Mouse (Mus musculus): ENCODE measurements around the gene Samd1. TPM values are rescaled to one million over a fixed set of nuclear protein-coding genes. Genes with fewer than 3 reads are reported as not detected.

Samd1 gene
- total RNA-seq (2021), result 10 to 100 TPM; 24.8 to 30.3 TPM
- long read RNA-seq, experiment 1, transcript Samd1-201 (5 exons, 2,071 nt), result major isoform, 7 of 10 reads
- long read RNA-seq, experiment 1, partial matches to known transcripts, result 3 of 10 reads
- long read RNA-seq, experiment 1, other reads (novel, unspliced or antisense), result 0 of 10 reads
- long read RNA-seq, experiment 2, partial matches to known transcripts, result 2 of 6 reads
- long read RNA-seq, experiment 2, other reads (novel, unspliced or antisense), result 0 of 6 reads

DNA sequence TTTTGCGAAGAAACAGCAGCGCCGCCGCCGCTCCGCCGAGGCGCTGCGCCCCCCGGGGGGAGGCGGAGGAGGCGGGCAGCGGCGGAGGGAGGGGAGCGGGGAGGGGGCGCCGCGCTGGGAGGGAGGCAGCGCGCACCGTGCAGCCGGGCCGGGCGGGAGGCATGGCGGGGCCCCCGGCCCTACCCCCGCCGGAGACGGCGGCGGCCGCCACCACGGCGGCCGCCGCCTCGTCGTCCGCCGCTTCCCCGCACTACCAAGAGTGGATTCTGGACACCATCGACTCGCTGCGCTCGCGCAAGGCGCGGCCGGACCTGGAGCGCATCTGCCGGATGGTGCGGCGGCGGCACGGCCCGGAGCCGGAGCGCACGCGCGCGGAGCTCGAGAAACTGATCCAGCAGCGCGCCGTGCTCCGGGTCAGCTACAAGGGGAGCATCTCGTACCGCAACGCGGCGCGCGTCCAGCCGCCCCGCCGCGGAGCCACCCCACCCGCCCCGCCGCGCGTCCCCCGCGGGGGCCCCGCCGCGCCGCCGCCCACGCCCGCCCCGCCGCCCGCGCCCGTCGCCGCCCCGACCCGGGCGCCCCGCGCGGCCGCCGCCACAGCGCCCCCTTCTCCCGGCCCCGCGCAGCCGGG, at the start of gene Samd1:
Gene Samd1, plus strand, starts transcription at position 162 of the 631 bp plus-strand sequence.
- DNase-seq, result peak; percentile 65

DNA sequence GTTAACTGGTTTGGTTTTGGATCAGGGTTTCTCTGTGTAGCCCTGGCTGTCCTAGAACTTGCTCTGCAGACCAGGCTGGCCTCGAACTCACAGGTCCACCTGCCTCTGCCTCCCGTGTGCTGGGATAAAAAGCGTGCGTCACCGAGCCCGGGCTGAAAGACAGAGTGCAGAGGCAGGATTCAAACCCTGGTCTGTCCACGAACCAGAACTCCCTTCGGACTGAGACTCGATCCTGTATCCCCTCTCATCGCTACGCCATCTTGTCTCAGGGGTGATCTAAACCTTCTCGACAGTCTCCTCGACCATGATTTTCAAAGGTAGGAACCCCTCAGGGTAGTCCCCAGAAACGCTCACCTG, 42.7 kb upstream of the Samd1 start:
- DNase-seq, result no peak

DNA sequence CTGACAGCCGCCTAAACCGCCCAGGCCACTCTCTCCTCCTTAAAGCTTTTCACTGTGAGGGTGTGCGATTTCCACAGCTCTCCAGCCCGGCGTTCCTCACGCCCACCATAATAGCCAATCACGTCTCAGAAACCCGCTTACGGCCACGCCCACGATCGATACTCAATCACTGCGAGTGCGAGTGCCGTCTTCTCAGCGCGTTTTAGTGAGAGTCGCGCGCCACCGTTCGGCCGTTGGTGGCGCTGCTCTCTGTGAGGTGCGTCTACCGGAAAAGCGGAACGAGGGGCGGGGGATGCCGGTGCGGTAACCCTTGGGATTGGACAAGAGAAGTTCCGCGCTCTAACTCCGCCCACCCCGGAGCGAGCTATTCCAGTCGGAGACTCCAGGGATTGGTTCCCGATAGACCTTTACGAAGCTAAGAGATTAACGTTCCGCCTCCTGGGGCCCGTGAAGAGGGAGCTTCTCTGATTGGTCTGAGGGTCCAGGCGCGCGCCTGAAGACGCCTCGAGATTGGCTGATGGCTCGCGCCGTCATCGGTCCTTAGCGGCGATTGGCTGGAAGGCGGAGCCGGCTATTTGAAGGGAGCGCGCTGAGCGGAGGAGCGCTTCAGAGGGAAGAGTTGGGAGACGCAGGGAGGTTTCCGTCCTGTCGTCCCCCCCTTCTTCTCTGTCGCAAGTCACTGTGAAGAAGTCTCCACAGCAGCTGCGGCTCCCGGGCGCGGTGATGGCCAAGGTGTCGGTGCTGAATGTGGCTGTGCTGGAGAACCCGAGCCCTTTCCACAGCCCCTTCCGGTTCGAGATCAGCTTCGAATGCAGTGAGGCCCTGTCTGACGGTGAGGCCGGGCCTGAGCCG, 42.1 kb upstream of the Samd1 start, which contains the start of the genes Gm10644 and Asf1b:
Gene Gm10644, minus strand, starts transcription at position 100 of the 852 bp plus-strand sequence.
Gene Asf1b, plus strand, starts transcription at position 402 of the 852 bp plus-strand sequence.
- peak; percentile 93 for DNase-seq

DNA sequence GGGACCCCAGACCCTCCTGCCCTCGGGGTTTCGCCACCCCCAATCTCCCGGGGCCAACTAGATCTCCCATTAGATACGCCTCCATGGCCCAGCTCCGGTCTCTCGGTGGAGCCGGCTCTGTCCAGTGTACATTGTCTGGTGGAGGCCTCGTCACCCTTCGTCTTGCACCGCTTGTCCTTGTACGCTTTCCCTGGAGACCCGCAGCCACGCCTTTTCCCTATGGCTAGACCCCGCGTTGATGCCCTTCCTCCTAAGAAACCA, 41.6 kb upstream of the Samd1 start:
- DNase-seq, result no peak

DNA sequence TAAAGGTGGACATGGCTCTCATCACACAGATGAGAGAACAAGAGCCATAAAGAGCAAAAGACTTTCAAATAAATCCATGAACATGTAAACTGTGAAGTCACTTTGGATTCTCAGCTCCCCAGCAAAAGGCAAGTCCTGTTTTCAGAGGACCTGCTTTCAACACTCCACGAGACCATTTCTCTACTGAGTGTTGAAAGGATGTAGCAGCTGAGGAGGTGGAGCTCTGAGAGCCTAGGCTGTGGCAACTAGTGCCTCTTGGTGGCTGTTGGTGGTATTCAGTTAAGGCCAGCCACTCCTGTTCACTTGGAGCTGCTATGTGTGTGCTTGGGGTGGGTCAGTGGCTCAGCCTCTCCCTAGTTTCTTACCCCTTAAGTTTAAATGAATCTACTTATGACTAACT, 40.7 kb upstream of the Samd1 start:
- no peak for DNase-seq

DNA sequence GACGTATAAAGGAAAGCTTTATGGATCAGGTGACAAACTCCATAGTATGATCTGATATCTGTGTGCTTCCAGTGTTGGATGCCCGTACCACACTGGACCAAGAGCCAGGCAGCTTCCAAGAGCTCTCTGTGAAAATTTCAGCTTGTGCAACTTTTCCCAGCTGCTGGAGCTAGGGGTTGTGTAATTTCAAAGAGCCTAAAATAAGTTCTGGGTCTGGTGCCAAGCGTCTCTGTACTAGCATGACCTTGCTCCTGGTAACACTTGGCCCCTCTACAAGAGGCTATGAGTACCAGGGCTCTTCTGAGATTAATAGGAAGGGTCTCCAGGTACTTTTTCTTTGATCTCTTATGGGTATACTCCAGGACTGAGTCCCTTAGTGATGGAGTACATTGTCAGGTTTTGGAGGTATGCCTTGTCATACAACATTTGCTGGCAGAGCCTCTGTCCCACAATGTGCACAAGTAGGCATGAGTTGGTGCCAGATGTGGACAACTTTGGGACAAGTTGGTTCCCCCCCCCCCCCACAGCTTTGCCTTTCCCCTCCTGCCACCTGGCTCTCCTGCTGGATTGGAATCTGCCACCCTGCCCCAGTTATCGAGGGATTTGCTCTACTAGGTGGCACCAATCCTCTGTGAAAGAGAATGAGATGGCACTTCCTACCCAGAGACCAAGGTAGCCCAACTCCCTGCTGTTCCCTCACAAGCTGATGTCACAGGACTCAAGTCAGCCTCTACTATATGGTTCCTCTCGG, 33.3 kb upstream of the Samd1 start:
- DNase-seq, result peak; percentile 38

DNA sequence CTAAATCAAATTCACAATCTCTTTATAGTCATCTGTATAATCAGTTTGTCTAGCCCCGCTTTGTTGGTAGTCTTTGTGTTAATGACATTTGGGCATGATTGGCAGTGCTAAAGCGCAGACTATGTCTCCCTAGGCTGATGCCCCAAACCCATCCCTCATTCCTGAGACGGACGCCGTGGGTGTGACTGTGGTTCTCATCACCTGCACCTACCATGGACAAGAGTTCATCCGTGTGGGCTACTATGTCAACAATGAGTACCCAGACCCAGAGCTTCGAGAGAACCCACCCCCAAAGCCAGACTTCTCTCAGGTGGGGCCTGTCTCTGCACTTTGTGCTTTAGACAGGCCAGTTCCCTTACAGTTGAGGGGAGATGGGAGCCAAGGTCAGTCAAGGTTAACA, 29.8 kb upstream of the Samd1 start:
- DNase-seq, result no peak

DNA sequence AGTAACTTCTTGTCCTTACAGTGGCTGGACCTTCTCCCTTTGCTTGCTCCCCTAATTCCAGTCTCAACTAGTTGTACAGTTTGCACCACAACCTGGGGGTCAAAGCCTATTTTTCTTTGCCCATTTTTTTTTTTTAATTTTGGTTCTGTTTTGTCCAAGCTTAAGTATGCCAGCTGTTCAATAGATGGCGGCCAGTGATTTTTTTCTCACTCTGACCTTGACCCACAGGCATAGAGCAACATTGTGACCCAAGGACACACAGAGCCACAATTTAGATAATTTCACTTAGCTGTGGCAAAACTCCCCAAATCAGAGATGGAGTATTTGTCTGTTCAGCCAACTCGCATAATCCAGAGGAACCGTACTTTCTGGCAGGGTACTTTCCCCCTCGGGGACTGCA, 26.4 kb upstream of the Samd1 start:
- no peak for DNase-seq

DNA sequence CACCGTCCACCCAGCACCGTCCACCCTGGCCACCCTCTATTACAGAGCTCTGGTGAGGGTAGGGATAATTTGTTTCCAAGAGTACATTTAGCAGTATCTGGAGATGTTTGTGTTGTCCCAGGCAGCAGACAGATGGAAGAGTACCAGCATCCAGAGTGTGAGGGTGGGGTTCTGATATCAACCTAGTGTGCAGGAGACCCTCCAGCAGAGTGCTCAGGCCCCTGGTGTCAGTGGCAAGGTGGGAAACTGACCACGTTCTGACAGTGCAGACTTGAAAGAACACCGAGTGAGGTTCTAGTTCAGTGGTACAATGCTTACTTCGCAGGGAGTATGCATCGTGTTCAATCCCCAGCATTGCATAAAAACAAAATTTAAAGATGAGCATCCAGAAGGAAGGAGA, 25.8 kb upstream of the Samd1 start:
- DNase-seq, result no peak

DNA sequence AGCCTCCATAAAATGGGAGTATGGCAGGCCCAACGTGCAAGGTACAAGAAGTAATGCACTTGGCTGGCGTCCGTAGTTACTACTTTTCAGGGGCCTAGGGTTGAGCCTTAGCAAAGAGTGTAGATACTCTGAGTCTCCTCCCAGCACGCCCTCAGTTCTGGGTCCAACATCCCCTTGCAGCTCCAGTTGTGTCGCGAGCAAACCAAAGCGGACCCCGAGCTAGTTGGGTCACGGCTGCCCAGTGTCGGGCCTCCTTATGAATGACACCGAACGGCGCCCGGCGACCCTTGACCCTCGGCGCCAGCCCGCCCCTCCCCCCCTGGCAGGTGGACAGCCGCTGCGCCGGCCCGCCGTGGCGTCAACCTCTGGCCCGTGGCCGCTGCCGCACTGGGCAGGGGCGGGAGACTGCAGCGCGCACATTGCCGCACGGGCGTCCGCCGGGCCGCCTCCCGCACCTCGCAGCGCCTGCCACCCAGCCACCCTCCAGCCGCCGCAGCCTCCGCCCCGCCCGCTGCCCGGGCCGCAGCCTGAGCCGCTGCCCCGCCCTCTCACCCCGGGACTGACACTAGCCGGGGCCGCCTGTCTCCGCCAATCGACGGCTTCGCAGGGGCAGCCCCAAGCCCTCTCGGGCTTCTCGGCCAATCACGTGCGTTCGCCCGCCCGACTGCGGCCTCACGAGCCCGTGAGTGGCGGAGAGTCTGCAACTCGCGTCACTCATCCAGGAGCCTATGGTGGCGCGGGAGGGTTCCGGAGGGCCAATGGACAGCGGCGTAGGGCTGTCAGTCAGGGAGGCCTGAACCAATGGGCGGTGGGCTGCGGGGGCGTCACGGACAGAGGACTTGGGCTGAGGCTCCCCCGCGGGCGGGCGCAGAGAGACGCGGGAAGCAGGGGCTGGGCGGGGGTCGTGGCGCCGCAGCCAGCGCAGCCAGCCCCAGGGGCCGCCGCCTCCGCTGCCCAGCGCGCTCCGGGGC, 25.0 kb upstream of the Samd1 start, which contains the start of gene Prkaca:
Gene Prkaca, plus strand, starts transcription at position 844 of the 971 bp plus-strand sequence.
- peak; percentile 94 for DNase-seq

DNA sequence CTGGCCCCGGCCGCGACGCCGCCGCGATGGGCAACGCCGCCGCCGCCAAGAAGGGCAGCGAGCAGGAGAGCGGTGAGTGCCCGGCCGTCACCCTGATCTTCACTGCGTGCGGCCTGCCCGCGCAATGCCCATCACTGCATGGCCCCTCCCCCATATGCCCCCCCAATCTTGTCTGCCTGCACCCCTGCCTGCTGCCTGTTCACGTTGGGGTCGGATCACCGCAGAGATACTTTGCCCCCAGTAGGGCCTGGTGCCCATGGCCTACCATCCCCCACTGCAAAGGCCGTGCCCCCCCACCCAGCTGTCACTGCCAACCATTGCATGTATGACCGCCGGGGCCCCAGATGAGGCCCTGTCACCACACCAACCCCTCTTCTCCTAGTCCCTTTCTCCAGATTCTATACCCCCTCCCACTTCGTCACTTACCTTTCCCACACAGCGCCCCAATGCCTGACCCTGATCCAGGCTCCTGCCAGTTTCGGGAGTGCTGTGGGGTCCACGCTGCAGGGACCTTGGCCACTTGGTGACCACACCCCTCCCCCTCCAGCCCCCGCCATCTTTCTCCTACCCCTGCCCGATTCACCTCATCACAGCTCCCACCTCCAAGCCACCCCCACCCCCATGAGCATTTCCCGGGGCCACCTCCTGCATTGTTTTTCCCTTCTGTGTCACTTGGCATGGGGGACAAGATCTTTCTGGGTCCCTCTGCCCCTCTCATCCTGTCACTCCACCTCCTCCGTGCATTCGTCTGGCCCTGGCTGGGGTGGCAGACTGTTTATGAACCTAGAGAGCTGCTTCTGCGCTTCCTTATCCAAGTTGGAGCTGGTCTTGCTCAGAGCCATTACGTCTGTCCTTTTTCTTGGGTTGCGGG, 24.1 kb upstream of the Samd1 start:
- DNase-seq, result peak; percentile 50

DNA sequence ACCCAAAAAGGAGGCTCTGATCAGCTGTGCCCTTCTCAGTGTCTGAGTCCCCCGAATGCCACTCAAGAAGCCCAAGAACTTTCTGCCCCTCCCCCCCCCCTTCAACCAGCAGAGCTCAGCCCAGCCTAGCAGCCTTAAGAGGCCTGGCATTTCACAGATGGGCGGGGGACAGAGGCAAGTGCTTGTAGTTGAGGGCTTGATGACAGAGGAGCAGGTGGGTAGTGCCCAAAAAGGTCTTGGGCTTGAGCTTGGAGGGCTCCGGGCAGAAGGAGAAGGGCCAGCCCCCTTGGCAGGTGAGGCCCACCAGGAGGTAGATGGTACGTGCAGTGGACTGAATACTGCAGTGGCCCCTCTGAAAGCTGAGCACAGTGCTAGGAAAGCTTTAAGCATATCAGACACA, 23.0 kb upstream of the Samd1 start:
- no peak for DNase-seq

DNA sequence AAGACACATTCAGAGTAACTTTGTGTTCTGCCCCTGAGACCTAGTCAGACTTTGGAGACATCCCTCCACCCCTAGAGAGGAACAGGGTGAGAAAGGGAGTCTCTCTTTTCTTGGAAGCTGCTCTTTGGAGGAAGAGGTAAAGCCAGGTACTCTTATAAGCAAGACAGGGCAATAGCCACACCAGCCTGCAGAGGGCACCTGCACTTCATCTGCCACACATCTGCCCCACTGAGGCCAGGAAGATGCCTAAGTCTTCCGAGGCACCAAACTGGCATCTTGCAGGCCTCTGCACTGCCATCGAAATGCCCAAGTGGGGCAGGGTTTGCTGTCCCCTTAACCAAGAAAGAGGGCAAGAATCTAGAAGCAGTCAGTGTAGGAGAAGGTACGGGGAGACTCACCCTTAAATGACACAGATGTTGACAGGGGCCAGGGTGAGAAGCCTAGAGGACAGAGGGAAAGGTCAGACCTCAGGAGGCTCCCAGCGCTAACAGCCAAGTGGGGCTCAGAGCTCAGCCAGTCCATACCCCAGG, 21.3 kb upstream of the Samd1 start:
- DNase-seq, result no peak

DNA sequence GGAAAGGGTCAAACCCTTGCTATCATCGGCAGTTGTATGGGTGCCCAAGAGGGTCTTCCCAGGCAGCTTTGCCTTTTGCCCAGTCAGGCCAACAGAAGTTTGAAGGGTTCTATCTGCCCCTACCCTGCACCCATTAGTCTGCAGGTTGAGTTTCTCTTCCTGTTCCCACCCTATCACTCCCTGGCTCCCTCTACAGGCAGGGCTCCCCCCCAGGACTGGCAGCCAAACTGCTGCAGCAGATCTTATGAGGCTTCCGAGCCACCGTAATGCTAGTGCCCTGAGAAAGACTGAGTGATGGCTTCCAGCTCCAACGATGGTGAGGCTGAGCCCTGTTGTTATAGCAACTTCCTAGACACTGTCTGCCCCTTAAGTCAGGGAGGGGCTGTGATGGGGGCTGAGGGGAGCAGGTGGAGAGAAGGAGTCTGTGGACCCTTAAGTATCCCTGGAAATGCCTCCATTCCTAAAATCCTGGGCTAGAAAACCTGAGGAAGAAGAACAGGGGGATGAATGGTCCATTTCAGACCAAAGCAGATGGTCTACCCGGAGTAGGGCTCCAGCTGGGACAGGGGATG, 20.6 kb upstream of the Samd1 start:
- no peak for DNase-seq

DNA sequence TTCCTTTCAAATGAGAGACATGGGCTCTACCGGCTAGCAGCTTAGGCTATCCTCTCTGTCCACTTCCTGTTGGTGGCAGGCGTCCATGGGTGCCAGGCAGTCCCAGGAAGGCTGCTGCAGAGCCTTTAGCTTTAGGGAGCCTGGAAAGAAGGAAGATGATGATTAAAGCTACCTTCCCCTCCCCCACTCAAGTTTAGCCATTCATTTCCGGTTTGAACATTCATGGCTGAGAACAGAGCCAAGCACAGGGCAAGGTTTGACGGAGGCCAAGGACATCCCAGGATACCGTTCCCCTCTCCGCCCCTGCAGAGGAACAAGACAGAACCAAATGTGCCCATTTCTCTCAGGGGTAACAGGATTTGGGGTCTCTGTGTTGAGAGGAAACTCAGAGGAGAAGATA, 19.8 kb upstream of the Samd1 start:
- DNase-seq, result no peak

DNA sequence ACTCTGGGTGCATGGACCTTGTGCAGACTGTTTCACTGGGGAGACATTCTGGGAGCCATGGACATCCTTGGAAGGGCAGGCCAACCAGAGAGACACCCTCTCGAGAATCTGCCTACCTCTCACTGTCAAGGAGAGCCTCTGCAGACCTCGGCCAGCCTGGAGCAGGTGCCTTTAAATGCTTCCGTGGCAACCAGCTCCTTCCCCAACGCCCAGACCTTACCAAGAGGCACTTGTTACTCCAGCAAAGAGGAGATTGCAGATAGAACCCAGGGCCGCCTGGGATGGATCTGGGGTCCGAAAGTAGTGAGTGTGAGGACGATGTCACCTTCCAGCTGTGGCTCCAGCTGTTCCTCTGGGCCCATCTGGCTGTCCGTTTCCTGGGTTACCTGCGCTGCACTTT, 19.3 kb upstream of the Samd1 start:
- no peak for DNase-seq

DNA sequence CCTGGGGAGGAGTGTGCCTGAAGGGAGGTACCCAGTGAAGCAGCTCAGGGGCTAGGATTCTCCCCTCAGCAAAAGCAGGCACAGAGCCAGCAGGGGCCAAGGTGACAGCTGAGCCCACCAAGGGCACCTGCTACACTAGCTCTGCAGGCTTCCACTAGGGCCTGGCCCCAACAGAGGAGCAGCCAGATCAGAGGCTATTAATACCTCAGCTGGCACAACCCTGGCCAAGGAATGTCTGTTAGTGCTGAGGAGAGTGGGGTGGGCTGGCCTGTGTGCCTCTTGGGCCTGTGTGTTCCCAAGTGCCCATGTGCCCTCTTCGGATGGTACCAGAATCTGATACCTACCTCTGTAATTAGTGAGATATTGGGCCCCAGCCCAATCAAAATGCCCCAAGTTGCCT, 17.2 kb upstream of the Samd1 start:
- peak; percentile 56 for DNase-seq

DNA sequence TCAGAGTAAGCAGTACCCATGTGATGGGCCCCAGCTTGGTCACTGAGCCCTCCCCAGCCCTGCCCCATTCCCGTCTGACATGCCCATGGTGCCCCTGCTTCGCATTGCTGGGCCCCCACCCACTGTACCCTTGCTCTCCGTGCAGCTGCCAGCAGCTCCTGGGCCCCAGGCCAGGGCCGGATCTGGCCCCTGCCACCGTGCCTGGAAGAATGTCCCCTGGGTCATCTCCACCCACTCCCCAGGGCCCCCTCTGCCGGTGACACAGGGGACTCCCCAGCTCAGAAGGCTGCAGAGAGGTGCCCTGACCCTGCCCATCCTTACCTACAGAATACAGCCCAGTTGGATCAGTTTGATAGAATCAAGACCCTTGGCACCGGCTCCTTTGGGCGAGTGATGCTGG, 16.6 kb upstream of the Samd1 start:
- peak; percentile 73 for DNase-seq

DNA sequence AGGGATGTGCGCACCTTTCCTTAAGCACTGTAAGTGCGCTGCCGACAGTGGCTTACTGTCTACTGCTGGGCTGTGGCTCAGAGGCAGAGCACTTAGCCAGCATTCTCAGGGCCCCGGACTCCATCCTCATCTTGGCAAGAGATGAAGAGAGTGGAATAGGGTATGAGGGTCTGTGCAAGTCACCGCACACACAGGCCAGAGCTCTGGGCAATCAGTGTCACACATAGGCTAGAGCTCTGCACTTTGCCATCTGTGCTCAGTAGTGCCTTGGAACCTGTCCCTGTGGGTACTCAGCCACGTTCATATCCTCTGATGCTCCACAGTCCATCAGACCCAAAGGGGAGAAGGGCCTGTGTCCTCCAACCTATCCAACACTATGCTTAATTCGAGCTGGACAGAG, 15.9 kb upstream of the Samd1 start:
- DNase-seq, result no peak

DNA sequence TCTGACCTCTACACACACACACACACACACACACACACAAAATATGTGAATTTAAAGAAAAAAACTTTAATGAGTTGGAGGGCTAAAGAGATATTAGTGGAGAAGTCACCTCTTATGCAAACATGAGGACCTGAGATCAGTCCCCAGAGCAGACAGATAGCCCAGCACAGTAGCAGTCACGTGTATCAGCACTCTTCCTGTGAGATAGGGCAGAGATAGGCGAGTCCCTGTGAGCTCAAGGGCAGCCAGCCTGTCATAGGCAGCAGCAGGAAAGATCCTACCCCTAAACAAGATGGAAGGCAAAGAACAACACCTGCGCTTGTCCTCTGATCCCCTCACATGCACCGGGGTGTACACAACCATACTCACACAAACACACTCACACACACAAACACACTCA, 15.0 kb upstream of the Samd1 start:
- DNase-seq, result no peak
